Mouse (Mus musculus) myocyte (in vitro differentiated cells): ENCODE measurements at regions not wholly inside any gene's neighbourhood (a gene's known extent, or its start where the extent isn't known, plus 50 kb on each side); places are given as distances from the start of the nearest gene placed in this dataset.

ENCODE experiments used
- H3K27me3 ChIP-seq: one replicate; pipeline ENCODE4 v1.6.1; 2011; ENCODE audit not compliant: control insufficient read depth, insufficient read depth, insufficient read length
- H3K36me3 ChIP-seq: one replicate; pipeline ENCODE4 v1.6.1; 2011; ENCODE audit not compliant: control insufficient read depth, insufficient read depth
- H3K4me2 ChIP-seq: one replicate; pipeline ENCODE4 v1.6.1; 2011; ENCODE audit warnings: low read depth, control low read depth
- H3K4me3 ChIP-seq: one replicate; pipeline ENCODE4 v1.5.1; 2011; ENCODE audit warnings: mild to moderate bottlenecking, control low read depth, moderate library complexity
- H3K79me2 ChIP-seq: one replicate; pipeline ENCODE4 v1.6.1; 2011; ENCODE audit not compliant: control insufficient read depth, insufficient read depth
- H3ac ChIP-seq: one replicate; pipeline ENCODE4 v1.6.1; 2011; ENCODE audit not compliant: control insufficient read depth, insufficient read length
- CEBPB ChIP-seq: IDR thresholded peaks from 2 replicates; pipeline ENCODE4 v1.6.1; 2011; ENCODE audit warnings: mild to moderate bottlenecking, moderate library complexity; ENCODE audit not compliant: poor library complexity, insufficient read depth, severe bottlenecking
- E2F4 ChIP-seq: IDR thresholded peaks from one replicate; pipeline ENCODE4 v1.6.1; 2011; ENCODE audit warnings: mild to moderate bottlenecking, control low read depth, moderate library complexity; ENCODE audit not compliant: insufficient read depth
- MAX ChIP-seq: IDR thresholded peaks from one replicate; pipeline ENCODE4 v1.6.1; 2011; ENCODE audit warnings: low read depth, mild to moderate bottlenecking, control low read depth
- MYOD1 ChIP-seq, 3 experiments: IDR thresholded peaks; one replicate each; pipeline ENCODE4 v1.6.1; 2011; ENCODE audit warnings: control low read depth in 2 of 3, low read depth in 2 of 3, mild to moderate bottlenecking in 2 of 3, moderate library complexity in 1 of 3; ENCODE audit not compliant: insufficient read length in 2 of 3, control insufficient read depth in 1 of 3
- MYOG ChIP-seq, 3 experiments: IDR thresholded peaks; one replicate each; pipeline ENCODE4 v1.6.1; 2011; ENCODE audit warnings: control low read depth in 2 of 3, low read depth in 2 of 3, mild to moderate bottlenecking in 2 of 3; ENCODE audit not compliant: insufficient read length in 2 of 3, control insufficient read depth in 1 of 3, insufficient read depth in 1 of 3
- POLR2A ChIP-seq: IDR thresholded peaks from one replicate; pipeline ENCODE4 v1.6.1; 2011; ENCODE audit warnings: low read depth, mild to moderate bottlenecking, control low read depth, moderate library complexity; ENCODE audit not compliant: insufficient read length
- POLR2AphosphoS2 ChIP-seq: IDR thresholded peaks from one replicate; pipeline ENCODE4 v1.6.1; 2011; ENCODE audit warnings: low read depth, control low read depth; ENCODE audit not compliant: insufficient read length
- REST ChIP-seq: IDR thresholded peaks from one replicate; pipeline ENCODE4 v1.6.1; 2011; ENCODE audit warnings: mild to moderate bottlenecking, control low read depth, moderate library complexity; ENCODE audit not compliant: insufficient read depth, insufficient read length
- SRF ChIP-seq: IDR thresholded peaks from one replicate; pipeline ENCODE4 v1.6.1; 2011; ENCODE audit warnings: low read depth; ENCODE audit not compliant: control insufficient read depth, insufficient read length
- TCF12 ChIP-seq: IDR thresholded peaks from one replicate; pipeline ENCODE4 v1.6.1; 2011; ENCODE audit warnings: mild to moderate bottlenecking, control low read depth; ENCODE audit not compliant: poor library complexity, insufficient read depth, severe bottlenecking
- TCF3 ChIP-seq: IDR thresholded peaks from one replicate; pipeline ENCODE4 v1.6.1; 2011; ENCODE audit warnings: low read depth, control low read depth; ENCODE audit not compliant: insufficient read length
- USF1 ChIP-seq: IDR thresholded peaks from one replicate; pipeline ENCODE4 v1.6.1; 2011; ENCODE audit warnings: low read depth, mild to moderate bottlenecking, control low read depth, moderate library complexity

- Histone ChIP-seq H3K4me2 (no peak overlapping the region), H3ac (no peak overlapping the region), H3K36me3 (no peaks in the 10 kb centered on the region), H3K27me3 (no peaks in the 10 kb centered on the region), H3K4me3 (no peak overlapping the region), H3K79me2 (no peaks in the 10 kb centered on the region)
- TF ChIP-seq REST (no peak), MAX (no peak), CEBPB (no peak), POLR2AphosphoS2 (no peak), TCF3 (no peak), POLR2A (no peak), TCF12 (no peak), USF1 (no peak), E2F4 (no peak), SRF (no peak), MYOD1 (IDR thresholded peaks at IDR 0.05; ENCODE audit: control insufficient read depth in 1 of 3, insufficient read length in 2 of 3, low read depth in 2 of 3) (no peak), MYOG (IDR thresholded peaks at IDR 0.05; ENCODE audit: control insufficient read depth in 1 of 3, insufficient read depth in 1 of 3, insufficient read length in 2 of 3, low read depth in 2 of 3) (no peak)
These were observed 137.4 kb upstream of the Smc2 start for GRCm38 (mm10) chr4:52301653-52302052.

- no peak overlapping the region for H3ac ChIP-seq
- no peaks in the 10 kb centered on the region for H3K79me2 ChIP-seq
- TF ChIP-seq MYOD1 (IDR thresholded peaks at IDR 0.05; ENCODE audit: control insufficient read depth in 1 of 3, insufficient read length in 2 of 3, low read depth in 2 of 3): no peak
- TF ChIP-seq TCF12: no peak
- no peak for TF ChIP-seq SRF
- TF ChIP-seq E2F4: no peak
- no peak for TF ChIP-seq USF1
- TF ChIP-seq REST: no peak
- TF ChIP-seq MYOG (IDR thresholded peaks at IDR 0.05; ENCODE audit: control insufficient read depth in 1 of 3, insufficient read depth in 1 of 3, insufficient read length in 2 of 3, low read depth in 2 of 3): no peak
- TF ChIP-seq POLR2A: no peak
- TF ChIP-seq CEBPB: no peak
- no peak for TF ChIP-seq TCF3
- no peak for TF ChIP-seq POLR2AphosphoS2
- TF ChIP-seq MAX: no peak
- H3K4me2 ChIP-seq: no peak overlapping the region
- no peaks in the 10 kb centered on the region for H3K27me3 ChIP-seq
- H3K36me3 ChIP-seq: no peaks in the 10 kb centered on the region
- H3K4me3 ChIP-seq: no peak overlapping the region
These were observed 114.7 kb upstream of the Smc2 start for GRCm38 (mm10) chr4:52324300-52324699.

DNA sequence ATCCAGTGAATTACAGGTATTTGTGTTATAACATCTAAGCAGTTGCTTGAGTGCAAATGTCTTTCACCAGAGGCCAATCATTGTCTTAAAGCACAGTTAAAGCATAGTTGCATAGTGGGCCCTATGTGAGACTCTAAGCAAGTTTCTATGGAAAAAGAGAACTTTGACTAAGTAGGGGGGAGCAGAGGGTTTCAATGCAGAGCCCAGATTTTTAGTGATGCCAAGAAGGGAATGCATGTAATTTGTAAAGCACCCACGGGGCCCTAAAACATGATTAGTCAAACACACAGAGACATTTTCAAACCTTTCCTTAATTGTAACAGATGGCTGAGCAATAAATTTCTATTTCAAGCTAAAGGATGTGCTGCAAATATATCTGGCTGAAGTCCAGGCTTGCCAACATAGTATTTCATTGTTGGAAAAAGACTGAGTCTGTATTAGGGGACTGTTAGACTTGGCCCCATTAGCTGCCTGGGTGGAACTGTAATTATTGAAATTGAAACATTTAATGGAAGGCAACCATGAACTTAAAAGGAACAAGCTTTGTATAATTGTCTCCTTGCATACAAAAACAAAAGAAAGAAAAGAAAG is 107.6 kb upstream of the Smc2 start:
- no peak for TF ChIP-seq REST
- TF ChIP-seq MYOG (IDR thresholded peaks at IDR 0.05; ENCODE audit: control insufficient read depth in 1 of 3, insufficient read depth in 1 of 3, insufficient read length in 2 of 3, low read depth in 2 of 3): no peak
- TF ChIP-seq E2F4: no peak
- TF ChIP-seq USF1: no peak
- TF ChIP-seq MAX: no peak
- TF ChIP-seq CEBPB: no peak
- TF ChIP-seq TCF3: no peak
- no peak for TF ChIP-seq SRF
- no peak for TF ChIP-seq POLR2AphosphoS2
- no peak for TF ChIP-seq POLR2A
- no peak for TF ChIP-seq MYOD1 (IDR thresholded peaks at IDR 0.05; ENCODE audit: control insufficient read depth in 1 of 3, insufficient read length in 2 of 3, low read depth in 2 of 3)
- H3K79me2 ChIP-seq: no peaks in the 10 kb centered on the region

DNA sequence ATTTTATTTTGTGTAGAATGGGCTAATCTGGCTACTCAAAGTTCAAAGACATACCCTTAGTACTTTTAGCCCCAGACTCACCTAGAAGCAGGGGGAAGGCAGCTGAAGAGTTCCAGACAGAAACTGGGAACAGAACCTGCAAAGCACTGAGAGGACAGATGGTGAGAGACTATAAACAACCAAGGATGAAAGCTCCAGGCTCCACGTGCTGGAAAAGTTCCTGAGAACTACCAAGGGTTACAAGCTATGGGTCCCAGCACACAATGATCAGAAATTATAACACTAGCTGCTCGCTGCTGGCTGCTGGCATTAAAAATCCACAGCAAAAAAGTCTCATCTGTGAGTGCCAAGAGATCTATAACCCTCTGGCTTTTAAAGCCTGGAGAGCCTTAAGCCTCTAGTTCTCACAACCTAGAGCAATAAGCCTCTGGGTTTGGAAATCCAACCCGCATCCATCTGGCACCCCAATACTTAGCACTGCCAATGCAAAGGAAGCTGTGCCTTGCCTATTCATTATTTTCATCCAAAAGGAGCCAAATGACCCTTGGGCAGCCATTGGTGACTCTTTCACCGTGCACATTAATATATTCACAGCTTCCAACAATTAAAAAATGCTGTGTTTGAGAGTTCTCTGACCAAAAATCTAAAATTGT is 102.6 kb upstream of the Smc2 start:
- no peaks in the 10 kb centered on the region for H3K27me3 ChIP-seq
- H3K36me3 ChIP-seq: no peaks in the 10 kb centered on the region
- H3K4me2 ChIP-seq: no peak overlapping the region
- no peak overlapping the region for H3ac ChIP-seq
- H3K4me3 ChIP-seq: no peak overlapping the region
- TF ChIP-seq POLR2AphosphoS2: no peak
- no peak for TF ChIP-seq MYOG (IDR thresholded peaks at IDR 0.05; ENCODE audit: control insufficient read depth in 1 of 3, insufficient read depth in 1 of 3, insufficient read length in 2 of 3, low read depth in 2 of 3)
- no peak for TF ChIP-seq TCF12
- no peaks in the 10 kb centered on the region for H3K79me2 ChIP-seq

More for the DNA sequence above, 107.6 kb upstream of the Smc2 start:
- Histone ChIP-seq H3K4me3 (no peak overlapping the region), H3K36me3 (no peaks in the 10 kb centered on the region), H3K27me3 (no peaks in the 10 kb centered on the region), H3ac (no peak overlapping the region), H3K4me2 (no peak overlapping the region)
